Mouse (Mus musculus) hindlimb bud, embryonic 11.5 days (tissue): ENCODE data around the gene Zfp358.

Experiments used
- DNase-seq: peaks from one replicate; pipeline ENCODE4 v3.0.0-alpha.2; 2012; ENCODE audit warnings: low read depth, low spot score; ENCODE audit errors: extremely low spot score

The Zfp358 gene

DNA sequence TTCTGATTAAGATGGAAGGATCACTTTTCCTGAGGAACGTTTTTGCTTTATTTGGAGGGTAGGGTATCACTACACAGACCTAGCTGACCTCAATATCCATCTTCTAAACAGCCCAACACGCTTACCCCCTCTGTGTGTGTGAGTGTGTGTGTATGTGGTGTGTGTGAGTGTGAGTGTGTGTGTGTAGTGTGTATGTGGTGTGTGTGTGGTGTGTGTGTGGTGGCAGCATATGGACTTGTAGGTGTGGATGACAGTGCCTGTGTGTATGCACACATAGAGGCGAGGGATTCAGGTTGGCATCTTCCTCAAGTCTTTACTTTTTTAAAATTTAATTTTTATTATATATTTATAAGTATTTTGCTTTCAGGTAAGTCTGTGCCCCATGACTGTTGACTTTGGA is 5.6 kb downstream of the Zfp358 start:
- DNase-seq = no peak

- no peak for DNase-seq
Measured at GRCm38 (mm10) chr8:3499751-3500150, 6.8 kb downstream of the Zfp358 start.

DNA sequence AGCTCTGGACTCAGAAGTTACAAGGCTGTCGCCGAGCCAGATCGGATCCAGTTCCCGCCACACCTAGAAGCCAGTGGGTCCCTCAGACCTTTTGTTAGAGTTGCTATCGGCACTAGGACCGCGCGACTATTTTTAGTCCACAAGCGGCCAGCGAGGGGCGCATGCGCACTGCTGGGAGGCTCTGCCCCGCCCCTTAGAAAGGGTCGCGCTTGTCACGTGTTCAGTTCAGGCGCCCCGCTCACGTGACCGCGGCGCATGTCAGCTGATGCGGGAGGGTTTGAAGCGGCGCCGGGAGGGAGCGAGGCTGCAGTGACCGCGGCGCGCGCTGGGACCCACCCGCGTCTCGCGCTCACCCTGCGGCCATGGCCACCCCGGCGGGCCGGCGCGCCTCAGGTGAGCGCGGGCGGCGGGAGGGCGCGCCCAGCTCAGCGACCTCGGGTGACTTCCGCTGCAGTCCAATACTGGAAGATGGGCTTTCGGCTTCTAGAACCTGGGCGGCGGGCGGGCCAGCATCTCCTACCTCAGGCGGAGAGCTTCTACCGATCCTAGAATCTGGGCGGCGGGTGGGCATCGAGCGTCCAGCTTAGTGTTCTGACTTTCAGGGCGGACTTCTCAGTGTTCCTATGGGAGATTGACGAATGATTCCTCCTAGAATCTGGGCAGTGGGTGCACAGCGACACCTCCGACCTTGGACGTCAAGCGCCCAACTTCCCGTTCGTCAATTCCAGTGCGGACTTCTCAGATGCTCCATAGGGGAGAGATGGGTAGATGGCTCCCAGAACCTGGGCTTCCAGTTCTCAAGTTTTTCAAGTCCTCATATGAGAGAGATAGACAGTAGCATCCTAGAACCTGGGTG is 7.5 kb downstream of the Zfp358 start, which contains the start of gene Mcoln1:
TSS of gene Mcoln1 (plus strand) at position 223 of the 856 bp plus-strand sequence.
- DNase-seq = peak; percentile 93

GRCm38 (mm10) chr8:3502217-3502616 is 9.3 kb downstream of the Zfp358 start:
- no peak for DNase-seq

DNA sequence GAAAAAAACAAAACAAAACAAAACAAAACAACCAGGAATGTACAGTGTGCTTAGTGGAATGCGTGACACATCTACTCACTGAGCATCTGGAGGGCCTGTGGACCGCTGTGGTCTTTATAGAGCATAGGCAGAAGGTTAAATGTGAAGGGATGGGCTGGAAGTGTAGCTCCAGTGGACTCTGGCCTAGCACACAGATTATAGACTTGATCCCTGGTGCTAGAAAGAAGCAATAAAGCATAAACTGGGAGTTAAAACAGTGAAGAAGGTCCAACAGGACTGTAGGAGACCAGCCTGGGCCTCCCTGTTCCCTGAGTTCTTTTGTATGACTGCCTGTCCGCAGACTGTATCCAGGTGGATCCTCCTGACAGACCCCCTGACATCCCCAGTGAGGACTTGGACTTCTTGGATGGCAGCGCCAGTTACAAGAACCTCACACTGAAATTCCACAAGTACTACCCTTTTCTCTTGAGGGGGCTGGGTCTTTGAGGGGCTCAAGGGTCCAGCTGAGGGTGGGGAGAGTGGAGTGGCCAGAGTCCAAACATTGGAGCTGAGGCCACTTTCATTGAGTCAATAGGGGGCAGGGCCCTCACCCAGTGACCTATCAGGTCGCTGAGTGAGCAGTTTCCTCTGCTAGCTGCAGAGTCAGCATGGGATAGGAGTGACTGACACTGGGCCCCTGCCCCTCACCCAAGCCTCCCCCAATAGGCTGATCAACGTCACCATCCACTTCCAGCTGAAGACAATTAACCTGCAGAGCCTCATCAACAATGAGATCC is 15.2 kb downstream of the Zfp358 start:
- no peak for DNase-seq

DNA sequence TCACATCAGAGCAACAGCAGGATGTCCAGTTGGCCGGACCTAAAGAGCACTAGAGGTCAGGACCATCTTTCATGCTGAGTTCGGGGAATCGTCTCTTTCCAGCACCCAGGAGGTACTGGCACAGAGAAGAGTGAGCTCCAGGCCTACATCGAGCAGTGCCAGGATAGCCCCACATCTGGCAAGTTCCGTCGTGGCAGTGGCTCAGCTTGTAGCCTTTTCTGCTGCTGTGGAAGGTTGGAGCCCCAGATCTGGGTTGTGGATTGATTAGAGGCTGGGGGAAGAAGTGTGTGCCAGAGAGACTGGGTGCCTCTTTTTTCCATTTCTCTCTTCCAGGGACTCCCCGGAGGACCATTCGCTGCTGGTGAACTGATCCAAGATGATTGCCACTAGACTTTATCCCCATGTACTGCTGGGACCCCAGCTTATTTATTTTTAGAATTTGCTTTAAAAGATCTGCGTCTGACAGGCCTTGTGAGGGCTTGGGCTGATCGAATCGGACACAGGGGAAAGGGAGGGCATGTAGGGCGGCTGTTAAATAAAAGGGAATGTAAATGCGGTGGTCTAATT is 21.8 kb downstream of the Zfp358 start:
- DNase-seq = no peak

DNA sequence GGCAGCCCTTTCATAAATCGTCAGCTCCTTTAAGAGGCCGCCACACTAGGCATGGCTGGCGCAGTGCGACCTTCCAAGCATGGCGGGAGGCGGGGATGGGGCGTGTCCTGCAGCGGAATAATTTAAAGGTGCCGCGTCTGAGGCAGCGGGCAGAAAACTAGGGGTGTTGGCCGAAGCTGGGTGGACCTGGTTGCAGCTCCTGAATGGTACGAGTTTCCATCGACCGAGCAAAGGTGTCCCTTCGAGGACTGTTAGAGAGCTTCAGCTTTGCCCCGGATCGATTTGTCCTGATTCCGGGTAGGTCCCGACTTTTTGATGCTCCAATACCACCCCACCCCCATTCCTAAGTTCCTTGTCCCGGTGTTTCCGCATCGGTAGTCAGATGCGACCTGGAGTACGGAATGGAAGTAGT is 22.3 kb downstream of the Zfp358 start, which contains the start of gene Pnpla6:
TSS of gene Pnpla6 (plus strand) at position 125 of the 412 bp plus-strand sequence.
- DNase-seq = peak; percentile 60

- DNase-seq = no peak
Measured at GRCm38 (mm10) chr8:3515771-3516417, 23.0 kb downstream of the Zfp358 start.

- peak; percentile 95 for DNase-seq
Measured at GRCm38 (mm10) chr8:3516450-3517116, 23.6 kb downstream of the Zfp358 start.

- no peak for DNase-seq
Measured at GRCm38 (mm10) chr8:3517117-3517495, 24.2 kb downstream of the Zfp358 start.

DNA sequence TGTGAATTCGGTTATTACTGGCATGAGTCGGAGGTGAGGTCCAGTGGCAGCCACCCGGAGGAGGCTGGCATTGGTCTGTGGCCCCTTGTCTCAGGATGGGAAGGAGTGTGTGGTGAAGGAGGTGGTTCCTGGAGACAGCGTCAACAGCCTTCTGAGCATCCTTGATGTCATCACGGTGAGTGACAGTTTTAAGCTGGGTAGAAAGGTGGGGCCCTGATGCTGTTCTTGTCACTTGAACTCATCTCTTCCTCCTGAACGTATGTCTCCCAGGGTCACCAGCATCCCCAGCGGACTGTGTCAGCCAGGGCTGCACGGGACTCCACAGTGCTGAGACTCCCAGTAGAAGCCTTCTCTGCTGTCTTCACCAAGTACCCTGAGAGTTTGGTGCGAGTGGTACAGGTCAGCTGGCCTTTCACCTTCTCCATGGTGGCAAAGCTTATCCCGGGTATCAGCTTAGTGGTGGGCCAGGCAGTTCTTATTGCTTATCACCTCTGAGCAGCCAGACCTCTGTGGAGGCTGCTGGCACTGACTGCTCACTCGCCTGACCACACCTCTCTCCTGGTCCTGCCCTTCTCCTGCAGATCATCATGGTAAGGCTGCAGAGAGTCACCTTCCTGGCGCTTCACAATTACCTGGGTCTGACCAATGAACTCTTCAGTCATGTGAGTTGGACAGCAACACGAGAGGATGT is 29.2 kb downstream of the Zfp358 start:
- DNase-seq = no peak

DNA sequence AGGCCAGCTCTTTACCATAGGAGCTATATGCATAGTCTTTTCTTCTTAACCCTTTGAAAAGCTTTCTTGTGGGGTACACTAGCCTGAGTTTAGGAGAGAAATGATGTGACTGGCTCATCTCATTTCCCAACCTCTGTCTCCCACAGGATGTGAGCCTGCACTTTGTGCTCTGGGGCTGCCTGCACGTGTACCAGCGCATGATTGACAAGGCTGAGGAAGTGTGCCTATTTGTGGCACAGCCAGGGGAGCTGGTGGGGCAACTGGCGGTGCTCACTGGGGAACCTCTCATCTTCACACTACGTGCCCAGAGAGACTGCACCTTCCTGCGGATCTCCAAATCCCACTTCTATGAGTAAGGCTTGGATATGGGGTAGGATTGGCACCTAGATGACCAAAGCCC is 37.9 kb downstream of the Zfp358 start:
- no peak for DNase-seq

DNA sequence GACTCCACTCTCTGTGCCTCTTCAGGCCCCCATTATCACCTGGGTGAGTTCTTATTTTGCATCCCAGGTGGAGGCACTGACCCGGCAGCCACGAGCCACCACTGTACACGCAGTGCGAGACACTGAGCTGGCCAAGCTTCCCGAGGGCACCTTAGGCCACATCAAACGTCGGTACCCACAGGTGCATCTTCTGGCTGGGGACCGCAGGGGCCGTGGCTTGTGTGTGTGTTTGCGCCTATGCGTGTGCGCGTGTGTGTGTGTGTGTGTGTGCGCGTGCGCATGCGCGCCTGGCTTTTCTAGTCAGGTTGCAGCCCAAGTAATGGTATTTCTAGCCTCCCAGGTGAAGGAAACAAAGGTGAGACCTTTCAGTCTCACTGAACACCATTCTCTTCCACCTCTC is 39.0 kb downstream of the Zfp358 start:
- DNase-seq = no peak

DNA sequence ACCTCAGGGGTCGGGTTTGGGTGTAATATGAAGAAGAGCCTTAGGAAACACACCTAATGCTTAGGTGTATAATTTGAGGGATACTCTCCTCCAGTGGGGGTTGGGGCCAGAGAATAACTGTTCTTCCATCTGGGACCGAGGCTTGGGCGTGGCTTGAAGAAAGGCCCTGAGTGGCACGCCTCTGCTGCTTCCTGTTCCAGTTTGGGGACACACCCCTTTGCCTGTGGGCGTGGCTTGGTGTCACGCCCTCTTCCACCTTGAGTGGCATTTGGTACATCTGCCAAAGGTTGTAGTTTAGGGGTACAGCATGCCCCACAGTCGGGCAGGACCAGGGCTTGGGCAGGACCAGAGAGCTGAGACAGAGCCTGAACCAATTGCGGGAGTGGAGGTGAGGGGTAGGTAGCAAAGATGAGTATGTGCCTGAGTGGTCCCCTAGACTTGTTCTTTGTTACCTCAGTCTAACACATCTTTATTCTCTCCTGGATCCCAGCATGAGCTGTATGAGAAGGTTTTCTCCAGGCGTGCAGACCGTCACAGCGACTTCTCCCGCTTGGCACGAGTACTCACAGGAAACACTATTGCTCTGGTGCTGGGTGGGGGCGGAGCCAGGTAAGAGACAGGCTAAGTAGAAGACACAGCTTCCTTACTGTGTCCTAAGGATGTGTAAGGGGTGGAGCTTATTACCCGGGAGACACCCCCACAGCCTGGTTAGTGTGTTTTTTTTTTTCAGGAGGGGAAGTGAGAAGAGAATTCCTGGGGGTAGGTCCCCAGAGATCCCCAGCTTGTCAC is 43.3 kb downstream of the Zfp358 start:
- DNase-seq = no peak

DNA sequence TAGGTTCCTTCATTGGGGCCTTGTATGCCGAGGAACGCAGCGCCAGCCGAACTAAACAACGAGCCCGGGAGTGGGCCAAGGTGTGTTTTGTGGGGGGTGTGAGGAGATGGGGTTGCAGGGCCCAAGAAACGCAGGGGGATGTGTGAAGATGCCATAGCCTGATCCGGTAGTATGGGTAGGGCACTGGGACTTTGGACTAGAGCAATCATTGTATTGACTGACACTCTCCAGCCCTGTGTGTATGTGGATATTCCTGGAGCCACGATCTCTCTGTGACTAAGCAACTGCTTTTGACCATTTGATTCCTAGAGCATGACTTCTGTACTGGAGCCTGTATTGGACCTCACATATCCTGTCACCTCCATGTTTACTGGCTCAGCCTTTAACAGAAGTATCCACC is 44.0 kb downstream of the Zfp358 start:
- no peak for DNase-seq

- DNase-seq = no peak
Measured at GRCm38 (mm10) chr8:3537666-3538065, 44.7 kb downstream of the Zfp358 start.

DNA sequence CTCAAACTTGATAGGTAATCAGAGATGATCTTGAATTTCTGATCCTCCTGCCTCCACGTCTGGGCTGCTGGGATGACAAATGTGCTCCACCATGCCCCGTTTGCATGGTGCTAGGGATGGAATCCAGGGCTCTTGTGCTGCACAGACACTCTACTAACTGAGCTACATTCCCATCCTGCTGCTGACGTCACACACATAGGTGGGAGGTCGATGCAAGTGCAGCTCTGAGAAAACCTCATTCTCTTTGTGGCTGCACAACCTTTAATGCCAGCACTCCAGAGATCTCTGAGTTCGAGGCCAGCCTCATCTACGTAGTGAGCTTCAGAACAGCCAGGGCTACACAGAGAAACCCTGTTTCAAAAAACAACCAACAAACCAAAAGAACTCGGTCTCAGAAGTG is 46.2 kb downstream of the Zfp358 start:
- no peak for DNase-seq

DNA sequence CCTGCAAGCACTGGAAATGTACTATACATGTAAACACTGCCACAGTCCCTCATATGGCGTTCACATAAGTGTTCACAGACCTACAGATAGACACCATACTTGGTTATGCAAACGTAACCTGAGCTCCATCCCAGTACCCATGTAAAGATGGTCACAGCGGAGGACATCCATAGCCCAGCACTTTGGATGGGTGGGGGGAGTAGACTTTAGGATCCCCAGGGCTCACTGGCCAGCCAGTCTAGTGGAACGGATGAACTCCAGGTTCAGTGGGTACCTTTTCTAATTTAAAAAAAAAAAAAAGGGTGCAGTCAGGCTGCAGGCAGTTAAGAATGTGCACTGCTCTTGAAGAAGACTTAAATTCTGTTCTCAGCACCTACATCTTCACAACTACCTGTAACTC is 47.1 kb downstream of the Zfp358 start:
- DNase-seq = no peak

DNA sequence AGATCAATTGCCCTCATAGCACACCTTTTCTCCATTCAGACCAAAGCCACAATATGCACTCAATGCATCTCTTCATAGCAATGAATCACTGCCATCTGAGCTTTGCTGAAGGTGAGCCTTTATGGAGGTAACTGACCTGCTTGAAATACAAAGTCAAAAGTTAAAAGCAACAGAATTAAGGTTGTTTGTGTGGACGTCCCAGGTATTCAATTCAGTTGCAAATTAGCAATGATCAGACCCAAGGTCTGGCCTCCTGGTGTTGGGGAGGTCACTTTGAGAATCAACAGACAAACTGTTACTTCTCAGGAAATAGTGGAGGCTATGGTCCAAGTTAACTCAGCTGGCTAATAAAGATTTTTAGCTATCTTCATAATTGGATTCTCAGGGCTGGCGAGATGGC is 53.6 kb downstream of the Zfp358 start:
- no peak for DNase-seq
